Mouse (Mus musculus) liver, embryonic 16.5 days (tissue): ENCODE measurements around the gene Rad54l2. TPM values are rescaled to one million over a fixed set of nuclear protein-coding genes. Genes with fewer than 3 reads are reported as not detected.

Source experiments
- ATAC-seq: fragments of 200-750 bp; cut with Nextera tagmentation; 2 replicates; pipeline ENCODE4 v1.8.0; 2017; ENCODE audit warnings: low read depth, mild to moderate bottlenecking, moderate number of reproducible peaks, moderate library complexity
- H3K27ac ChIP-seq: fragments of 300-500 bp; sonication (generic); 2 replicates; pipeline ENCODE4 v1.5.1; 2014; ENCODE audit warnings: mild to moderate bottlenecking, low read length
- H3K27me3 ChIP-seq: fragments of 300-500 bp; sonication (generic); 2 replicates; pipeline ENCODE4 v1.6.1; 2014; ENCODE audit warnings: low read depth, low read length, mixed read lengths; ENCODE audit not compliant: control insufficient read depth, insufficient read depth
- H3K36me3 ChIP-seq: fragments of 300-500 bp; sonication (generic); 2 replicates; pipeline ENCODE4 v1.6.1; 2014; ENCODE audit warnings: mild to moderate bottlenecking; ENCODE audit not compliant: control insufficient read depth, insufficient read depth
- H3K4me1 ChIP-seq: fragments of 300-500 bp; sonication (generic); 2 replicates; pipeline ENCODE4 v1.6.1; 2014; ENCODE audit warnings: low read depth, low read length, mixed read lengths; ENCODE audit not compliant: control insufficient read depth
- H3K4me2 ChIP-seq: fragments of 300-500 bp; sonication (generic); 2 replicates; pipeline ENCODE4 v1.6.1; 2014; ENCODE audit warnings: low read depth, low read length, mixed read lengths
- H3K4me3 ChIP-seq: fragments of 300-500 bp; sonication (generic); 2 replicates; pipeline ENCODE4 v1.5.1; 2014; ENCODE audit warnings: low read depth, mild to moderate bottlenecking, low read length
- H3K9ac ChIP-seq: fragments of 300-500 bp; sonication (generic); 2 replicates; pipeline ENCODE4 v1.6.1; 2014; ENCODE audit warnings: low read depth, low read length
- H3K9me3 ChIP-seq: fragments of 300-500 bp; sonication (generic); replicated peaks from 2 replicates; pipeline ENCODE4 v1.6.1; 2016; ENCODE audit warnings: low read length; ENCODE audit not compliant: control insufficient read depth
- WGBS: fragments of 180-500 bp; shearing (Covaris S2); extraction: QIAGEN DNeasy Blood & Tissue Kit; methylation state at CpG from one replicate; pipeline ENCODE4 v1.1.7; 2014; ENCODE audit not compliant: insufficient replicate concordance; 5-methylcytosine and 5-hydroxymethylcytosine counted together
- polyA plus RNA-seq: library from polyadenylated mRNA; unstranded; fragments of >200 nt; fragmentation: Nextera tagmentation; extraction: Ambion mirVana; gene quantifications from 2 replicates; pipeline ENCODE4 v1.2.1, GENCODE M21; 2015

The Rad54l2 gene
- polyA plus RNA-seq, 1 experiment from 2014 or later: 1.5 TPM

DNA sequence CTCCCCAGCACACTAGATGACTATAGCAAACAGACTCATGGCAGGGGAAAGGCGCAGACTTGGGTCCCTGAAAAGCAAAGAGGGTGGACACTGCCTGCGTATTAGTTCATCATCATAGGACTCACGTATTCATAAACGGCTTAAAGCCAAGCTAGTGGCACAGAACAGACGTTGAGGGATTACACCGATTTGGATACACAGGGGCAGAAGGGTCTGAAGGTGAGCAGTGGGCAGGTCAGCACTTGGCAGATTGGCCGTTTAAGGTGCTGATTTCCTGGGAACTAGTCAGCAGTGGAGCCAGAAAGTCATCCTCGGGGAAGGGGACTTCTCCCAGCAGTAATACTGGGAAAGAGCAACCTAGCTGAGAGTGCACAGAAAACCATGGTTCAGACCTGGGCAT lies 100.2 kb downstream of the Rad54l2 start:
- Histone ChIP-seq H3K27me3 (no peaks in the 10 kb centered on the region), H3K4me2 (no peak overlapping the region), H3K4me3 (no peak overlapping the region), H3K9me3 (no peaks in the 10 kb centered on the region), H3K27ac (no peak overlapping the region), H3K4me1 (peaks cover 21% of the 10 kb centered on the region), H3K9ac (no peak overlapping the region), H3K36me3 (peaks cover 4% of the 10 kb centered on the region; the same call in 1 of the 2 replicates)
- WGBS: 70% methylated on average over 8 of the region's 8 CpGs
- no peak for ATAC-seq

DNA sequence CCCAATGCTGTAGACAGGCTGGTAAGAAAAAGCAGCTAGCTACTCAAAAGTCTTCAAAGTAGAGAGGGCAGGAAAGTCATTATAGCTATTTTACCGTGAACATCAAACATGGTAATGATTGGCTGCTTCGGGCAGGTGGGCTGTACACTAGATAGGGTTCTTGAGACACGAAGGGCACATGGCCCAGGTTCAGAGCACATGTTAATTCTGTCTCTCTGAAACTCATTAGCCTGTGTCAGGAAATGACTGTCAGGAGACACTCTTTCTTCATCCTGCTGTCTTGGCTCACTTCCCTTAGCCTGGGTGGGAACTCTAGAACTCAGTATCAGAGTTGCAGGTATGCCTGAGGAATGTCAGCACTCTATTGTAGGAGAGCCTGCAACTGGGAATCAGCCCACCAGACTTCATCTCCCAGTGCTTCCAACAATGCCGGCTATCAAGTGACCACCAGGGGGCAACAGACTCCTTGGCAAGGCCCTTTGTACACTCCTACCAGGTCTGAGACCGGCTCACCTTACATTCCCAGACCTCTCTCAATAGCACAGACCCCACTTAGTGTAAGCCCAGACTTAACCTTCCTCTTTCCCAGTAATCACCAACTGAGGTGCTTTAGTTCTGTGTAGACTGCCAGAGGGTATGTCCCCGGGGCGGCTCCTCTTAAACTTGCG lies 101.9 kb downstream of the Rad54l2 start:
- Histone ChIP-seq H3K9ac (no peak overlapping the region), H3K36me3 (no peaks in the 10 kb centered on the region), H3K4me3 (no peak overlapping the region), H3K9me3 (no peaks in the 10 kb centered on the region), H3K4me2 (peak overlapping the region; percentile 12; the same call in 1 of the 2 replicates), H3K4me1 (peaks cover 21% of the 10 kb centered on the region), H3K27me3 (no peaks in the 10 kb centered on the region), H3K27ac (no peak overlapping the region)
- no peak; the same call in 1 of the 2 replicates for ATAC-seq
- 26% methylated on average over 8 of the region's 8 CpGs for WGBS

DNA sequence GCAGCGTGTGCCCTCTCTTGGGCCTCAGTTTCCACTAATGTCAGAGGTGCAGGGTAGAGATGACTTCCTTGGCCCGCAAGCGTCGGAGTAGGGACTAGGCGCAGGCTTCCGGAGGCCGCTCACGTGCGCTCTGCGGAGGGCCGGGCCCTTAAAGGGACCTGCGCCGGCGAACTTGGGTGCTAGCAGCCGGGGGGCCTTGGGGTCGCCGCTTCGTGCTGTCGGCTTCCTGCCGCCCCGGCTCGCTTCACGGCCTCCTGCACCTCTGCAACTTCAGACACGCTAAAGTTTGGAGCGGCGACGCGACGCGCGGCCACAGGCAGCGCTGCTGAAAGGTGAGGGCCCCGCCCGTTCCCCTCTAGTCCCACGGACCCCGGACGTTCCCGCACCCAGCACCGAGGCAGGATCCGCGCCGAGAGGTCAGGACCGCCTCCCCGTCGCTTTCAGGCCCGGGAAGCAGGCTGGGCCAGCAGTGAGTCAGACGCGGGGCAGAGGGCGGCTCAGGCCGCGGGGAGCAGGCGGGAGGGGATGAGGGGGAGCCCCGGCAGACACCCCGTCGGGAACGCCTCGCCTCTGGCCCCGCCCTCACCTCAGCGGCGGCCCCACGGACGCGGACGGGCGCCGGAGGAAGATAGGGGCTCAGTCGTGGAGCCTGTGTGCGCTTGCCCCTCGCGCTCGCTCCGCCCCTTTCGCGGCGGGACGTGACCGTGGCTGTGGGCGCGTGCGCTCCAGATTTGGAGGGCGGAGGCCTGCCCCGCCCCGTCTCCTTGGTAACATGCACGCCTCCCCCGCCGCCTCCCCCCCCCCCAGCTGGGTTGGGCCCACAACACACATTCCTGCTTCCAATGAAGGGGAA lies 103.5 kb downstream of the Rad54l2 start, which contains the start of gene Tex264:
Gene Tex264 (minus strand): TSS at position 679 of the 853 bp plus-strand sequence.
- Histone ChIP-seq H3K4me1 (peaks cover 21% of the 10 kb centered on the region), H3K27ac (peak within 1 kb of the TSS; percentile 55; the same call in 1 of the 2 replicates), H3K9ac (peak within 1 kb of the TSS; percentile 59), H3K27me3 (no peaks in the 10 kb centered on the region), H3K4me2 (peak within 1 kb of the TSS; percentile 99), H3K36me3 (no peaks in the 10 kb centered on the region; the same call in 1 of the 2 replicates), H3K9me3 (no peaks in the 10 kb centered on the region), H3K4me3 (peak within 1 kb of the TSS; percentile 74)
- ATAC-seq: peak; percentile 83
- WGBS: under 1% methylated on average over 72 of the region's 86 CpGs

DNA sequence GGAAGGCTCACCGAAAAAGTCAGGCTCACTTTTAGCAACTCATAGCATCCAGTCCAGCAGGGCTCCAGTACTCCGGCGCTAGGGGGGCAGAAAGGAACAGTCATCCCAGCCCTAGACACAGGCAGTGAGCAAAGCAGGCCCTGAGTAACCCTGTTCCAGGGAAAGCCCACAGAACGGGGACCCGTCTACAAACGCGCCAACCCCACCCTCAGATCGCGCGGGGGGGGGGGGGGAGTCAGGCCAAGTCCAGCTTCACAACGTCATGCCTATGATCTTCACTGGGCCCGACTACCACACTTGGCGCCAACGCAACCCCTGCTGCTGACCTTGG lies 104.1 kb downstream of the Rad54l2 start:
- no peak for ATAC-seq
- WGBS: 5% methylated on average over 13 of the region's 14 CpGs

DNA sequence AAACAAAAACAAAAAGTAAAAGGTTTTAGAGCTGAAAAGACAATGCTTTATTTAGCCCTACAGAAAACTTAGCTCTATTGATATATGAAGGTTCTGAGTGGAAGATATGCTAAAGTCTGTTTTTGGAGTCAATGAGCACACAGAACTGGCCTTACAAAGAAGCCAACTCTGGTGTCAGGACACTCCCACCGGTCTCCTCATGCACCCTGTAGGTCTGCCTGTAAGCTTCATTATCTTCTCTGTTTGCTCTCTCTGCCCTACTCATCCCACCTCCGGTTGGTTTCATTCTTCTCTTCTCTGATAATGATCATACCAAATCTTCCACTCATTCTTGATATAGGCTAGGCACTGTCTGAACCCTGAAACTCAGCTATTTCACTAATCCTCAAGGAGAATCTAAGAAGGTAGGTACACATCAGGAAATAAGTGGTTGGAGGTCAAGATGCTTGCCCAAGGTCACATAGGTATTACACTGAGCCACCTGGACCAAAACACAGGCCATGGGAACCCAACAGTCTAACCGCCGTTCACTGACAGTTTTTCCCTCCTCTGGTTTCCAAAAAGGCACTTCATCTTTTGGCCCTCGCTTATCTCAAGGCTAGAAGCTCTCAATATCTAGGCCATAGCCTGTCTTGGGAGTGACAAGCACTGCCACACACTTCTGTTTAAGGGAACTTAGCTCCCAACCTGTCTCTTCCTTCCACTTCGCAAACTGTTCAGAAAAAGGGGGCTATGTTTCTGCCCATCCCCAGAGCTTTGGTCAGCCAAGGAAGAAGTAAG lies 104.7 kb downstream of the Rad54l2 start:
- peak overlapping the region; percentile 74 for H3K4me3 ChIP-seq
- H3K9me3 ChIP-seq: no peaks in the 10 kb centered on the region
- H3K27me3 ChIP-seq: no peaks in the 10 kb centered on the region
- peaks cover 21% of the 10 kb centered on the region for H3K4me1 ChIP-seq
- H3K9ac ChIP-seq: peak overlapping the region; percentile 59
- no peak for ATAC-seq
- no peaks in the 10 kb centered on the region; the same call in 1 of the 2 replicates for H3K36me3 ChIP-seq
- H3K4me2 ChIP-seq: peak overlapping the region; percentile 99
- H3K27ac ChIP-seq: no peak overlapping the region
- 35% methylated on average over 6 of the region's 6 CpGs for WGBS

More for the DNA sequence above, 104.1 kb downstream of the Rad54l2 start:
- Histone ChIP-seq H3K4me2 (peak overlapping the region; percentile 99), H3K9me3 (no peaks in the 10 kb centered on the region), H3K27ac (no peak overlapping the region), H3K4me1 (peaks cover 21% of the 10 kb centered on the region), H3K27me3 (no peaks in the 10 kb centered on the region), H3K9ac (peak overlapping the region; percentile 59), H3K4me3 (peak overlapping the region; percentile 74), H3K36me3 (no peaks in the 10 kb centered on the region; the same call in 1 of the 2 replicates)

DNA sequence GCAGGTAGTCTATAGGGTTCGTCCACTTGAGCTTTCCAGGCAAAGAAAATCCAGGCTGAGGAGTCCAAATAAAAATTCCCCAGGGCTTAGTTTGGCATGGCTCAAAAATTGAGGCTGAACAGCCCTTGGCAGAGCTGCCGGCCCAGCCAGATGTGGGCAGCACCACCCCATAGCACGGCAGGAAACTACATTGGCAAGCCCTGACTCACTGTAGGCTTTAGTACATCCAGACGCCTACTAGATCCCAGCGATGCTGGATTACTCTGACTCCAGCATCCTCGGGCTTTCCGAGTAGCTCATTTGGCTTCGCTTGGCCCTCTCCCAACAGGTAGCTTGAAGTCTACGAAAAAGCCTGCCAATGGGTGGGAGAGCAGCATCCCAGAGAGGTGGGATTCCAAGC lies 108.0 kb downstream of the Rad54l2 start:
- Histone ChIP-seq H3K36me3 (no peaks in the 10 kb centered on the region; the same call in 1 of the 2 replicates), H3K4me3 (no peak overlapping the region), H3K27me3 (no peaks in the 10 kb centered on the region), H3K27ac (no peak overlapping the region), H3K4me1 (peaks cover 18% of the 10 kb centered on the region), H3K4me2 (no peak overlapping the region), H3K9ac (no peak overlapping the region), H3K9me3 (no peaks in the 10 kb centered on the region)
- 81% methylated on average over 9 of the region's 9 CpGs for WGBS
- no peak for ATAC-seq

DNA sequence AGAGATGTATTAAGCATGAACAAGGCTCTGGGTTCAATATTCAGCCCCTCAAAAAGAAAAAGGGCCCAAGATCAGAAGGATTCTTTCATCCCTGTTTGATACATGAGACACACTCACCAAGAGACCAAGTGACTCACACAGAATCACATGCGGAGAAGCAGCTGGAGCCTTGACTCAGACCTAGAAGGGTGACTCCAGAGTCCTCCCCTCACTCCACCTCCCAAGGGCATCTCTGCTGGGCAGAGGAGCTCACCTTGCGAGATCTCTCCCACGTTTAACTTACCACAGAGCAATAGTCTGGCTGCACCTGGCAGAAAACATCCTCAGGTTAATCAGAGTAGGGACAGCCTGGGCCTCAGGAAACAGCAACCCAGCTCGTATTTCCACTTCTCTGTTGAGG lies 110.8 kb downstream of the Rad54l2 start:
- WGBS: 63% methylated on average over 4 of the region's 4 CpGs
- ATAC-seq: no peak
- Histone ChIP-seq H3K9ac (no peak overlapping the region), H3K9me3 (no peaks in the 10 kb centered on the region), H3K4me1 (peaks cover 9% of the 10 kb centered on the region), H3K27ac (no peak overlapping the region), H3K36me3 (no peaks in the 10 kb centered on the region; the same call in 1 of the 2 replicates), H3K4me3 (no peak overlapping the region), H3K27me3 (no peaks in the 10 kb centered on the region), H3K4me2 (no peak overlapping the region)

DNA sequence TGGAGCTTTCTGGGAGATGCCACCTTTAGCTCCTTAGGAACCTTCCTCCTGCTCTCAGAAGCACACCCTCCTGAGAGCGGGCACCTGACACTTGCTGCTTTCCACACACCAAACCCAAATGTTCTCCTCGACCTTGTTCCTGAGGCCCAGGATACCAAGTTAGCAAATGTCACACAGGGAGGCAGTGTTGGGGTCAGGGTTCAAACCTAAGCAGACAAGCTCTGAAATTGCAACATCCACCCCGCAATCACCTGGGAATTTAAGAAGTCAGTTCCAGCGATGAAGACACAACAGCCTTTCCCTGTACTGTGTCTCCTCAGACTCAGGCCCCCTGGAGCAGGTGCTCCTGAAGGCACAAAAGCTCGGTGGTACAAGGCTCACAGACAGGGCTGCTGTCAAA lies 111.3 kb downstream of the Rad54l2 start:
- H3K9ac ChIP-seq: no peak overlapping the region
- peaks cover 9% of the 10 kb centered on the region for H3K4me1 ChIP-seq
- H3K36me3 ChIP-seq: no peaks in the 10 kb centered on the region; the same call in 1 of the 2 replicates
- H3K27ac ChIP-seq: no peak overlapping the region
- no peak overlapping the region for H3K4me2 ChIP-seq
- no peaks in the 10 kb centered on the region for H3K9me3 ChIP-seq
- H3K4me3 ChIP-seq: no peak overlapping the region
- no peaks in the 10 kb centered on the region for H3K27me3 ChIP-seq
- no peak for ATAC-seq
- WGBS: 59% methylated on average over 5 of the region's 5 CpGs
